ENCODE assay signal across 8 mouse cellular contexts in genomic region chr2:154791661-154792642, GRCm38 (mm10). TPM values are rescaled to one million over a fixed set of nuclear protein-coding genes. Genes with fewer than 3 reads are reported as not detected.
A peak's percentile ranks its signal among the peaks of the same experiment; 100 is the strongest.
DNase-seq lines count a peak whose midpoint lies in the region; ATAC-seq lines count a peak whose summit lies in the region.

No protein-coding gene starts in this region.

- no peaks in the 10 kb centered on the region for H3K27me3 ChIP-seq in embryonic facial prominence, embryonic 14.5 days (replicated peaks; ENCODE audit: control insufficient read depth, insufficient read depth, low read length)
- no peaks in the 10 kb centered on the region for H3K27me3 ChIP-seq in kidney, embryonic 14.5 days (ENCODE audit: control insufficient read depth, insufficient read depth, low read length)
- no peaks in the 10 kb centered on the region for H3K27me3 ChIP-seq in liver, embryonic 11.5 days (replicated peaks; ENCODE audit: control insufficient read depth, insufficient read depth, low read length)
- no peaks in the 10 kb centered on the region for H3K27me3 ChIP-seq in splenic B cell, adult 2 months (ENCODE audit: control insufficient read depth, insufficient read depth, low read length, poor library complexity, severe bottlenecking)

- peak overlapping the region; percentile 72 for H3K4me2 ChIP-seq in embryonic facial prominence, embryonic 14.5 days (ENCODE audit: low read depth, low read length)
- peak overlapping the region; percentile 90 for H3K4me2 ChIP-seq in kidney, embryonic 14.5 days (replicated peaks; ENCODE audit: low read depth, low read length)
- peak overlapping the region; percentile 68 for H3K4me2 ChIP-seq in liver, embryonic 11.5 days

- H3K4me3 ChIP-seq in embryonic facial prominence, embryonic 14.5 days (ENCODE audit: low read depth, low read length): peak overlapping the region; percentile 99
- H3K4me3 ChIP-seq in kidney, embryonic 14.5 days (ENCODE audit: low read length): peak overlapping the region; percentile 99
- H3K4me3 ChIP-seq in liver, embryonic 11.5 days (ENCODE audit: low read depth, low read length): peak overlapping the region; percentile 97

- H3K4me1 ChIP-seq in embryonic facial prominence, embryonic 14.5 days (ENCODE audit: control insufficient read depth, insufficient read depth, low read length): peaks cover 33% of the 10 kb centered on the region
- H3K4me1 ChIP-seq in kidney, embryonic 14.5 days (ENCODE audit: control insufficient read depth, insufficient read depth, low read length): peaks cover 21% of the 10 kb centered on the region
- H3K4me1 ChIP-seq in liver, embryonic 11.5 days (replicated peaks; ENCODE audit: control insufficient read depth, insufficient read depth, low read length): peaks cover 45% of the 10 kb centered on the region

- under 1% methylated on average over 48 of the region's 67 CpGs for WGBS in embryonic facial prominence, embryonic 14.5 days
- under 1% methylated on average over 65 of the region's 67 CpGs for WGBS in kidney, embryonic 14.5 days
- under 1% methylated on average over 48 of the region's 67 CpGs for WGBS in liver, embryonic 11.5 days

- peak; percentile 24 for ATAC-seq in embryonic facial prominence, embryonic 14.5 days (ENCODE audit: low read depth)
- peak; percentile 17 for ATAC-seq in kidney, embryonic 14.5 days (ENCODE audit: low FRiP score, low TSS enrichment)
- peak; percentile 48 for ATAC-seq in liver, embryonic 11.5 days (replicated peaks; ENCODE audit: low FRiP score)
- 0 out of 2 replicates have a peak, but pooled peaks have one; percentile 16 for ATAC-seq in monocyte, adult 5-6 weeks (replicated peaks; ENCODE audit: insufficient number of reproducible peaks, low FRiP score, low TSS enrichment, poor library complexity, severe bottlenecking)

- H3K27ac ChIP-seq in embryonic facial prominence, embryonic 14.5 days (replicated peaks; ENCODE audit: low read depth, low read length): peak overlapping the region; percentile 98
- peak overlapping the region; percentile 98 for H3K27ac ChIP-seq in kidney, embryonic 14.5 days (ENCODE audit: low read depth, low read length)
- peak overlapping the region; percentile 97 for H3K27ac ChIP-seq in liver, embryonic 11.5 days (ENCODE audit: low read depth, low read length)

- H3K36me3 ChIP-seq in embryonic facial prominence, embryonic 14.5 days (ENCODE audit: control insufficient read depth, insufficient read depth, low read length): 0 out of 2 replicates have a peak, but pooled peaks cover 3% of the 10 kb centered on the region
- no peaks in the 10 kb centered on the region for H3K36me3 ChIP-seq in kidney, embryonic 14.5 days (ENCODE audit: control insufficient read depth, insufficient read depth, low read length)
- H3K36me3 ChIP-seq in liver, embryonic 11.5 days (ENCODE audit: control insufficient read depth, insufficient read depth, low read length): no peaks in the 10 kb centered on the region; the same call in 1 of the 2 replicates
- no peaks in the 10 kb centered on the region for H3K36me3 ChIP-seq in splenic B cell, adult 2 months (ENCODE audit: control insufficient read depth, insufficient read depth, low read length, poor library complexity, severe bottlenecking)

- H3K9ac ChIP-seq in embryonic facial prominence, embryonic 14.5 days (ENCODE audit: low read depth, low read length): peak overlapping the region; percentile 98
- peak overlapping the region; percentile 97 for H3K9ac ChIP-seq in kidney, embryonic 14.5 days (ENCODE audit: low read depth, low read length)
- H3K9ac ChIP-seq in liver, embryonic 11.5 days (ENCODE audit: low read depth, low read length): peak overlapping the region; percentile 99

- DNase-seq in 3T3-L1 (ENCODE audit: low read depth, low spot score): peak; percentile 67
- DNase-seq in adrenal gland, postnatal 25 days: peak; percentile 83
- DNase-seq in embryonic facial prominence, embryonic 14.5 days (ENCODE audit: low spot score): peak; percentile 86
- peak; percentile 84 to 86 for DNase-seq in heart, adult 9 months (ENCODE audit: low spot score in 2 of 2)
- DNase-seq in liver, embryonic 11.5 days (ENCODE audit: low spot score): peak; percentile 69
- peak; percentile 67 for DNase-seq in splenic B cell, adult 2 months (ENCODE audit: low read depth, low spot score)

- H3K9me3 ChIP-seq in embryonic facial prominence, embryonic 14.5 days (ENCODE audit: control insufficient read depth, low read length): no peaks in the 10 kb centered on the region
- H3K9me3 ChIP-seq in kidney, embryonic 14.5 days (ENCODE audit: control insufficient read depth, low read length): no peaks in the 10 kb centered on the region
- H3K9me3 ChIP-seq in liver, embryonic 11.5 days (ENCODE audit: control insufficient read depth, low read length): no peaks in the 10 kb centered on the region

RNA-seq across cellular contexts. Expression of gene a, which starts 0.8 kb away (rescaled TPM):
- not detected in 2 replicates for total RNA-seq in adrenal gland, postnatal 25 days (2021)
- polyA plus RNA-seq in embryonic facial prominence, embryonic 14.5 days (2014; fragmentation: Nextera tagmentation; extraction: Ambion mirVana): 5.3 and 6.0 TPM in 2 replicates
- polyA plus RNA-seq in kidney, embryonic 14.5 days (2014; fragmentation: Nextera tagmentation; extraction: Ambion mirVana): not detected in 2 replicates
- 0.62 TPM in 1 of 2 replicates, not detected in the other for polyA plus RNA-seq in liver, embryonic 11.5 days (2014; fragmentation: Nextera tagmentation; extraction: Ambion mirVana)
- total RNA-seq in monocyte, adult 5-6 weeks (2017): not detected in 3 replicates

RNA-seq across cellular contexts. Expression of gene Raly, which starts 1.1 kb away (rescaled TPM):
- 196 and 201 TPM in 2 replicates for total RNA-seq in adrenal gland, postnatal 25 days (2021)
- 54.5 and 72.8 TPM in 2 replicates for polyA plus RNA-seq in embryonic facial prominence, embryonic 14.5 days (2014; fragmentation: Nextera tagmentation; extraction: Ambion mirVana)
- polyA plus RNA-seq in kidney, embryonic 14.5 days (2014; fragmentation: Nextera tagmentation; extraction: Ambion mirVana): 68.8 and 310 TPM in 2 replicates
- polyA plus RNA-seq in liver, embryonic 11.5 days (2014; fragmentation: Nextera tagmentation; extraction: Ambion mirVana): 59.5 and 66.2 TPM in 2 replicates
- 165 to 198 TPM (median 196 TPM) in 3 replicates for total RNA-seq in monocyte, adult 5-6 weeks (2017)

RNA-seq across cellular contexts. Expression of gene Gm14214, which starts 22.1 kb away (rescaled TPM):
- total RNA-seq in adrenal gland, postnatal 25 days (2021): not detected in 2 replicates
- polyA plus RNA-seq in embryonic facial prominence, embryonic 14.5 days (2014; fragmentation: Nextera tagmentation; extraction: Ambion mirVana): not detected in 2 replicates
- polyA plus RNA-seq in kidney, embryonic 14.5 days (2014; fragmentation: Nextera tagmentation; extraction: Ambion mirVana): not detected in 2 replicates
- not detected in 2 replicates for polyA plus RNA-seq in liver, embryonic 11.5 days (2014; fragmentation: Nextera tagmentation; extraction: Ambion mirVana)
- total RNA-seq in monocyte, adult 5-6 weeks (2017): not detected in 3 replicates

Comparison
In these comparisons a context has a peak if more than half of its experiments do, and no peak if none do; other contexts are left out.
1. Peak in every context shown above with its lines: DNase-seq, ATAC-seq, H3K4me3 ChIP-seq and H3K27ac ChIP-seq.